Mouse (Mus musculus) forebrain, embryonic 13.5 days (tissue): Measurements from ENCODE around the gene Fmod. TPM values are rescaled to one million over a fixed set of nuclear protein-coding genes. Genes with fewer than 3 reads are reported as not detected.
A peak's percentile ranks its signal among the peaks of the same experiment; 100 is the strongest.

Source experiments
- ATAC-seq: fragments of 200-750 bp; cut with Nextera tagmentation; 2 replicates; pipeline ENCODE4 v1.8.0; 2017
- H3K27ac ChIP-seq: fragments of 300-500 bp; sonication (generic); 2 replicates; pipeline ENCODE4 v1.5.1; 2015; ENCODE audit warnings: inconsistent platforms, mild to moderate bottlenecking, moderate library complexity
- H3K27me3 ChIP-seq: fragments of 300-500 bp; sonication (generic); 2 replicates; pipeline ENCODE4 v1.6.1; 2015; ENCODE audit warnings: mild to moderate bottlenecking, inconsistent platforms
- H3K36me3 ChIP-seq: fragments of 300-500 bp; sonication (generic); 2 replicates; pipeline ENCODE4 v1.6.1; 2015; ENCODE audit warnings: mild to moderate bottlenecking, inconsistent platforms; ENCODE audit not compliant: poor library complexity, severe bottlenecking
- H3K4me1 ChIP-seq: fragments of 300-500 bp; sonication (generic); 2 replicates; pipeline ENCODE4 v1.6.1; 2015; ENCODE audit warnings: inconsistent platforms
- H3K4me2 ChIP-seq: fragments of 300-500 bp; sonication (generic); 2 replicates; pipeline ENCODE4 v1.6.1; 2015; ENCODE audit warnings: inconsistent platforms, mild to moderate bottlenecking, moderate library complexity
- H3K4me3 ChIP-seq: fragments of 300-500 bp; sonication (generic); 2 replicates; pipeline ENCODE4 v1.5.1; 2015; ENCODE audit warnings: mild to moderate bottlenecking, inconsistent platforms
- H3K9ac ChIP-seq: fragments of 300-500 bp; sonication (generic); 2 replicates; pipeline ENCODE4 v1.6.1; 2015; ENCODE audit warnings: mild to moderate bottlenecking, inconsistent platforms
- H3K9me3 ChIP-seq: fragments of 300-500 bp; sonication (generic); replicated peaks from 2 replicates; pipeline ENCODE4 v1.6.1; 2016; ENCODE audit warnings: inconsistent platforms
- WGBS: fragments of 180-500 bp; shearing (Covaris S2); methylation state at CpG from one replicate; pipeline ENCODE4 v1.1.7; 2015; 5-methylcytosine and 5-hydroxymethylcytosine counted together
- polyA plus RNA-seq: library from polyadenylated mRNA; unstranded; fragments of >200 nt; fragmentation: Nextera tagmentation; extraction: Ambion mirVana; gene quantifications from 2 replicates; pipeline ENCODE4 v1.2.1, GENCODE M21; 2015

Gene Fmod
- 1.2 and 1.6 TPM in 2 replicates for polyA plus RNA-seq

DNA sequence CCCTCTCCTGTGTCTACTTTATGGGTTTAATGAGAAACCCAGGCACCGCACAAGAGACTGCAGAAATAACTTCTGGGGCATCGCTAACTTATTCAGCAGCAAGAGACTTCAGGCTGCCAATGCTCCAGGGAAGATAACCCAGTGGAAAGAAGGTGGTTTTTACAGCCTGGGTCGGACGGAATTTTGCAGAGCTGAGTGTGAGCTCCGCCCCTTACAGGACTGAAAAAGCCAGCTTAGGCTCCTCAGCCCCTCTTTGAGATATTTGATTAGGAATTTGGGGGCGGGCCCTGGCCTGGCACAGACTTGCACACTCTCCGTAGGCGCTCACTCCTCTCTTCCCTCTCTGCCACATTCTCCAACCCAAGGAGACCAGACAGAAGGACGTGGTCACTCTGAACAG, at the start of gene Fmod:
TSS of gene Fmod (plus strand) at position 83 of the 400 bp plus-strand sequence.
- Histone ChIP-seq H3K27me3 (no peaks in the 10 kb centered on the region), H3K4me3 (no peak within 1 kb of the TSS), H3K4me2 (no peak within 1 kb of the TSS), H3K9ac (no peak within 1 kb of the TSS), H3K36me3 (no peaks in the 10 kb centered on the region), H3K27ac (no peak within 1 kb of the TSS), H3K9me3 (no peaks in the 10 kb centered on the region), H3K4me1 (peaks cover 5% of the 10 kb centered on the region; the same call in 1 of the 2 replicates)
- 28% methylated on average over 9 of the region's 9 CpGs for WGBS
- no peak for ATAC-seq

GRCm38 (mm10) chr1:133988845-133989244, 48.2 kb upstream of the Fmod start:
- no peak overlapping the region for H3K4me2 ChIP-seq
- no peaks in the 10 kb centered on the region for H3K36me3 ChIP-seq
- no peak for ATAC-seq
- no peaks in the 10 kb centered on the region for H3K27me3 ChIP-seq
- H3K4me1 ChIP-seq: peaks cover 3% of the 10 kb centered on the region; the same call in 1 of the 2 replicates
- no peak overlapping the region for H3K4me3 ChIP-seq
- H3K9ac ChIP-seq: no peak overlapping the region
- 13% methylated on average over 3 of the region's 3 CpGs for WGBS
- no peaks in the 10 kb centered on the region for H3K9me3 ChIP-seq
- no peak overlapping the region for H3K27ac ChIP-seq

GRCm38 (mm10) chr1:133991277-133991676, 45.8 kb upstream of the Fmod start:
- Histone ChIP-seq H3K27ac (no peak overlapping the region), H3K36me3 (no peaks in the 10 kb centered on the region), H3K9me3 (no peaks in the 10 kb centered on the region), H3K9ac (no peak overlapping the region), H3K4me3 (no peak overlapping the region), H3K27me3 (no peaks in the 10 kb centered on the region), H3K4me2 (no peak overlapping the region), H3K4me1 (peaks cover 3% of the 10 kb centered on the region; the same call in 1 of the 2 replicates)
- no peak for ATAC-seq
- 75% methylated on average over 8 of the region's 8 CpGs for WGBS

DNA sequence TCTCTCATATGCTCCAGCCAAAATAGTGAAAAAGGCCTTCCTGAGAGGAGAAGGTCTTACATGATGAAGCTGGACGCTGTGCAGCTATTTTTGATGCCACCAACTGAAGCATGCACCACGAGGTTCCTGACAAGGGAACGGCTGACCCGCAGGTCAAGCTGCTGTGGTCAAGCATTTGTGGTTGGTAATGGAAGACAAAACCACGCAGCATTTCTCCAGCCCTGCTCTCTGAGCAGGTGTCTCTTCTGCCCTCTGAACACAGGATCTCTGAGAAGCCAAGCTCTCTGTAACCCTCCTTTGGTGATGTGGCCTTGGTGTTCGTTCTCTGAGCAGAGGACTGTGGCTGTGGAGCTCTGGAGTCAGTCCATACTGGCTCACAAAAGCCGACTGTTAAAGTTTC, 31.6 kb upstream of the Fmod start:
- ATAC-seq: no peak
- H3K4me2 ChIP-seq: no peak overlapping the region
- 82% methylated on average over 7 of the region's 7 CpGs for WGBS

DNA sequence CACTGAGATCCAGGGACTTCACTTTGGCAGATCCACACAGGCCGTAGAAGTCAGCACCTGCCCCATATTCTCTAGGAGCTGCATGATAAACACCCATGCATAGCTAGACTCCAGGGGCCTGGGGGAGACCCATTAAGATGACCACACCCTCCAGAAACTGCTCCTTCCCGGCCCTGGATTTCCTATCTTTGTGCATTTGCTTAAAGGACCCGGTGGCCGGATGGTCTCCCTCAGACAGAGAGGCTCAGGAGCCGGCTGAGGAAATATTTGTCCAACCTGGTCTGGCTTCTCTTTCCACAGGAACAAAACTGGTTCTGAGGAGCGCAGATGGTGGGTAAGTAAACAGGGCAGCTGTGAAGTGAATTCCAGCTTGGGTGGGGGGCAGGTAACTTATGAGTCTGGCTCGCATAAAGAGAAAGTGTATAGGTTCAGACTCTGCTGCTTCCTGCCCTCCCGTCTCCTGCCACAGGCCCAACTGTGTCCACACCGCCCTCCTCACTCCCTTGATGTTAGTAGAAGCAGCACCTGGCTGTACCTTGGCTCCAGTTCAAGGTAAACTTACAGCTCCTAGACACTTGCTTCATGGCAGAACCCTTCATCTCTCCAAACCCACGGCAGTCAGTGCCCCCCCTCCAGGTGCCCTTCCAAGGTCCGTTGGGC, 30.8 kb upstream of the Fmod start:
- no peak overlapping the region for H3K9ac ChIP-seq
- H3K9me3 ChIP-seq: no peaks in the 10 kb centered on the region
- 92% methylated on average over 11 of the region's 11 CpGs for WGBS
- H3K36me3 ChIP-seq: no peaks in the 10 kb centered on the region
- no peak overlapping the region for H3K4me2 ChIP-seq
- no peaks in the 10 kb centered on the region for H3K4me1 ChIP-seq
- ATAC-seq: no peak
- no peak overlapping the region for H3K4me3 ChIP-seq
- no peaks in the 10 kb centered on the region for H3K27me3 ChIP-seq
- no peak overlapping the region for H3K27ac ChIP-seq

More for the DNA sequence above, 31.6 kb upstream of the Fmod start:
- no peaks in the 10 kb centered on the region for H3K4me1 ChIP-seq
- H3K9me3 ChIP-seq: no peaks in the 10 kb centered on the region
- H3K36me3 ChIP-seq: no peaks in the 10 kb centered on the region
- H3K27ac ChIP-seq: no peak overlapping the region
- no peaks in the 10 kb centered on the region for H3K27me3 ChIP-seq
- no peak overlapping the region for H3K9ac ChIP-seq
- H3K4me3 ChIP-seq: no peak overlapping the region

- WGBS: 88% methylated on average over 9 of the region's 9 CpGs
- H3K4me3 ChIP-seq: no peak overlapping the region
- H3K9me3 ChIP-seq: no peaks in the 10 kb centered on the region
- no peaks in the 10 kb centered on the region for H3K36me3 ChIP-seq
- no peak overlapping the region for H3K27ac ChIP-seq
- no peak overlapping the region for H3K9ac ChIP-seq
- peak; percentile 84; the same call in 1 of the 2 replicates for ATAC-seq
- H3K4me2 ChIP-seq: no peak overlapping the region
- H3K4me1 ChIP-seq: no peaks in the 10 kb centered on the region
- no peaks in the 10 kb centered on the region for H3K27me3 ChIP-seq
Measured at GRCm38 (mm10) chr1:134024293-134024971, 12.6 kb upstream of the Fmod start.

DNA sequence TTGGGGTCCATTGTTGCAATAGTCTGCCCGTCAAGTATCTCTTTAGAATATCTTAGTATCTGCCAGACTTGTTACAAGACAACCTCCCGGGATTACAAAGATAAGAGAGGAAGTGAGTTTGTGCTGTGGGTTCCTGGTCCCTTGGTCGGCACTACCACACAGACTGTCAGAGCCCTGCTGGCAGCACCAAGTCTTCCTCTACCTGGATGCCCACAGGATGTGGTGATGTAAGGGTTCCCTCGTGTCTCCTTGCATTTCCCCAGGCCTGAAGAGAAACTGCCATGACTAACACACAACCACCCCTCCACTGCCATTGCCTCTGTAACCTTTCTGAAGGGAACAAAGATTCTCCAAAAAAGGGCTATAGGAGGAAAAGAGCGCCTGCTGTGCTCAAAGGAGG, 11.1 kb upstream of the Fmod start:
- WGBS: 74% methylated on average over 5 of the region's 5 CpGs
- Histone ChIP-seq H3K27me3 (no peaks in the 10 kb centered on the region), H3K4me2 (no peak overlapping the region), H3K9me3 (no peaks in the 10 kb centered on the region), H3K36me3 (no peaks in the 10 kb centered on the region), H3K4me1 (no peaks in the 10 kb centered on the region), H3K9ac (no peak overlapping the region), H3K4me3 (no peak overlapping the region), H3K27ac (no peak overlapping the region)
- ATAC-seq: no peak

DNA sequence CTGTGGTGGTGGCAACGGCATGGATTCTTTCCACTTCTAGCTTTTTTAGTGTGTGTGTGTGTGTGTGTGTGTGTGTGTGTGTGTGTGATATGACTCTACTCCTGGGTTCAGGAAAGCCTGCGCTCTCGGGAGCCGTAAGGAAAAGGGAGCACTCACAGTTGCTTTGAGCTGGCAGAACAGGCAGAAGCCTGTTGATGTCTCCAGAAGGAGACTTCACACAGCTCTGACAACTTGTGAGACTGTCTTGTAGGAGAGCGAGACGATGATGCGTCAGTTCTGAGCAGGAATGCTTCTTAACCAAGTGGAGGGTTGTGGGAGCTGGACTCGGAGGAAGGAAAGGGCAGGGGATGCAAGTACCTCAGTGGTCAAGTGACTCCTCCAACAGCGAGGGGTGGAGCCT, 10.3 kb upstream of the Fmod start:
- Histone ChIP-seq H3K4me2 (no peak overlapping the region), H3K27ac (no peak overlapping the region), H3K9me3 (no peaks in the 10 kb centered on the region), H3K4me1 (no peaks in the 10 kb centered on the region), H3K9ac (no peak overlapping the region), H3K4me3 (no peak overlapping the region), H3K36me3 (no peaks in the 10 kb centered on the region), H3K27me3 (no peaks in the 10 kb centered on the region)
- peak; percentile 33; the same call in 1 of the 2 replicates for ATAC-seq
- 77% methylated on average over 9 of the region's 9 CpGs for WGBS

DNA sequence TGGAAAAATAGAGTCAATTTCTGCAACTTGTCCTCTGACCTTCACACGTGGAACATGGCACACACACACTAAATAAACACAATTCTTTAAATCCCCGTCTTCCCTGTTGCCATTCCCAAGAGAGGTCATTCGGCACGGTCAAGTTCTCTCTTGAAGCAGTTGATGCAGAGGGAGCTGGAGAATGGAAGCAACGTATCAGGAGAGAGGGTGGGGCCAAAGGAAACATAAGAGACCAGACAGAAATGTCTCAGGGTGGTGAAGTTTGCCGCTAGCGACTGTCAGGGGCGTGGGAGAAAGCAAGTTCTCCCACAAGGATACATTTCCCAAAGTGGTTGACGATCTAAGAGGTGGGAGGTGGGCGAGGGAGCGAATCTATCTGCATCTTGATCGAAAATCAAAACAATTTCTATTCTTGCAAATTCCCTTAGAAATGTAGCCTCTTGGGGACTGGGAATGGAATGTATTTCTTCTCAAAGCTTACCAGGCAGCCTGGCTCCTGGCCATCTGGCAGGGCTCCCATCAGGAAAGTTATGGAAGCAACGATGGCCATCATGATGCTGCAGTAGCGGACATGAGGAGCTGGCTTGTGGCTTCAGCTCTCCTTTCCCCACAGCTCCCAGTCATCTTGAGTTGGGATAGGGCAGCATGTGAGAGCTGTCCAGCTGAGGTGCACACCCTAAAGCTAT, 8.8 kb upstream of the Fmod start:
- Histone ChIP-seq H3K9me3 (no peaks in the 10 kb centered on the region), H3K9ac (no peak overlapping the region), H3K4me1 (no peaks in the 10 kb centered on the region), H3K4me2 (no peak overlapping the region), H3K36me3 (no peaks in the 10 kb centered on the region), H3K4me3 (no peak overlapping the region), H3K27ac (no peak overlapping the region), H3K27me3 (no peaks in the 10 kb centered on the region)
- 87% methylated on average over 14 of the region's 14 CpGs for WGBS
- ATAC-seq: no peak

GRCm38 (mm10) chr1:134036492-134036891, 562 bp upstream of the Fmod start:
- Histone ChIP-seq H3K4me2 (no peak overlapping the region), H3K9ac (no peak overlapping the region), H3K27me3 (no peaks in the 10 kb centered on the region), H3K4me3 (no peak overlapping the region), H3K27ac (no peak overlapping the region), H3K36me3 (no peaks in the 10 kb centered on the region), H3K9me3 (no peaks in the 10 kb centered on the region), H3K4me1 (peaks cover 5% of the 10 kb centered on the region; the same call in 1 of the 2 replicates)
- ATAC-seq: no peak
- 75% methylated on average over 2 of the region's 2 CpGs for WGBS

DNA sequence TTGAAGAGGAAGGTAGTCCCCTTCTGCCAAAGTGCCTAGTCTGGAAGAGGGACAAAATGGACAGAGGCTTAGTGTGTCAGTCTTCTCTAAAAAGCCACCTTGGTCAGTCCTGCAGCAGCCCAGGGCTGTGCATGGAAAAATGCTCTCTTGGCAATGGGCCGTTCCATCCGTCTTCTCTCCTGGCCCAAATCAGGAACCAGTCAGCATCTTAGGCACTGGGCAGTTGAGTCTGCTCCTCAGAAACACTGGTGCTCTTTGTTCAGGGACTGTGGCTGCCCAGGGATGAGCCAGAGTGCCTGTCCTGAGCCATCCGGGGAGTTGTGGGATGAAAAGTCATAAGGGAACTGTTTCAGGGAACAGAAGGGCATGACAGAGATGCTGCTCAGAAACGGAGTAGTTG, 1.3 kb downstream of the Fmod start:
- Histone ChIP-seq H3K4me3 (no peak overlapping the region), H3K4me2 (no peak overlapping the region), H3K9me3 (no peaks in the 10 kb centered on the region), H3K4me1 (peaks cover 5% of the 10 kb centered on the region; the same call in 1 of the 2 replicates), H3K36me3 (no peaks in the 10 kb centered on the region), H3K27me3 (no peaks in the 10 kb centered on the region), H3K9ac (no peak overlapping the region), H3K27ac (no peak overlapping the region)
- no peak for ATAC-seq
- 90% methylated on average over 4 of the region's 4 CpGs for WGBS

DNA sequence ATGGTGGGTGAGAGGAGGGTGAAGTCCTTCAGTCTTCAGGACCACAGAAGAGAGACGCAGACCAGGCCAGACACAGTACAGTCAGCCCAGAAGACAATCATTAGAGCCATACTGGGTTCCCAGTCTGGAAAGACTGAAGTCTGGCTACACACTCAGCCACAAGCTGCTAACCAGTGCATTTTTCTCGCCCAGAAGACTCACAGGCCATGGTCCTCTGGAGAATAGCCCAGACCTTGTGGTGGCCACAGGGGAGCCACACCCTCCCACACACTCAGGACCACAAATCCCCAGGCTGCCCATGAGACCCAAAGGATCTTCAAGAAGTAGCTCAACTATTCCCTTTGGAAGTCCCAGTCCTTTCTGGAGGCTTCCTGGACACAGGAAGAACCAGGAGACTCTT, 2.3 kb downstream of the Fmod start:
- peaks cover 5% of the 10 kb centered on the region; the same call in 1 of the 2 replicates for H3K4me1 ChIP-seq
- no peak overlapping the region for H3K4me2 ChIP-seq
- no peak overlapping the region for H3K9ac ChIP-seq
- ATAC-seq: no peak
- no peaks in the 10 kb centered on the region for H3K36me3 ChIP-seq
- H3K27ac ChIP-seq: no peak overlapping the region
- H3K4me3 ChIP-seq: no peak overlapping the region
- H3K9me3 ChIP-seq: no peaks in the 10 kb centered on the region
- no peaks in the 10 kb centered on the region for H3K27me3 ChIP-seq
- 90% methylated on average over 2 of the region's 2 CpGs for WGBS
